Mouse (Mus musculus) testis, postnatal 14 days (tissue): Measurements from ENCODE around the gene Rtn3.

ENCODE experiments used
- DNase-seq: peaks from one replicate; pipeline ENCODE4 v3.0.0; 2021; ENCODE audit warnings: low spot score

The Rtn3 gene

DNA sequence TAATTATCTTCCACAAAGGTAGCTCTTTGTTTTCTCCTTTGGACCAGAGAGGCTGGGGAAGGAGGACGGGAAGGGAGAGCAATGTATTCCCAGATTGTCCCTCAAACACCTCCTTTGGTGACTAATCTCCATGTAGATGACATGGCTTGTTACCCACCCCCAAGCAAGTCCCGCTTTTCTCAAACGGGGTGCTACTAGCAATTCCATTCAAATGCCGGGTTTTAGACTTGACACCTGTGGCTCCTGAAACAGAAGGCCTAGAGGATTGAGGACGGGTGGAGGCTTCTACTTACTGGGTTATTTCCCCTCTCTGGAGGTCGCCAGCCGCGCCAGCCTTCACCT is 101.2 kb downstream of the Rtn3 start:
- DNase-seq, result no peak

DNA sequence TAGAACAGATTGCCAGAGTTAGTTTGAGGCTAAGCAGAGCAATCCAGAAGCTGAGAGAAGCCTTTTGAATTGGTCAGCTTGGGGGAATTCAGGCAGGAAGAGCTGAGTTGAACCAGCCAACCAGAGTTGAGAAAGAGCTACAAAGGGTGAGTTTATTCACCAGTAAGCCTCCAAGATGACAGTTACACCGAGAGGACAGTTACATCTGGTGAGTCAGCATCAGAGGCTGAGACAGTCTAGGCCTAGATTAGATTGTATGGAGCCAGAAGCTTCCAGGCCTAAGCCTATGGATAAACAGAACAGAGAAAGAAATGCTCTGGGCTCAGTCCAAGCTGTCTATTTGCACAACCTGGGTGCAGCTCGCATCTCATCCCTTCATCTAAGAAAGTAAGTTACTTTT is 105.4 kb downstream of the Rtn3 start:
- DNase-seq, result no peak
